Mouse (Mus musculus) CH12.LX (cell line): ENCODE measurements around the gene Nxn.

ENCODE experiments used
- CHD1 ChIP-seq: IDR thresholded peaks from 2 replicates; pipeline ENCODE4 v1.6.1; 2012; ENCODE audit warnings: low read depth, low read length, improper control_type of control experiment, inconsistent platforms
- CTCF ChIP-seq, 2 experiments: IDR thresholded peaks in 1 of 2; conservative IDR thresholded peaks in 1 of 2; 2 replicates each; pipeline ENCODE4 v1.5.1; 2011 to 2012; ENCODE audit warnings: low read depth in 2 of 2, low read length in 2 of 2, improper control_type of control experiment in 1 of 2, inconsistent platforms in 1 of 2, mild to moderate bottlenecking in 1 of 2, moderate library complexity in 1 of 2
- IRF4 ChIP-seq: IDR thresholded peaks from 2 replicates; pipeline ENCODE4 v1.6.1; 2014; ENCODE audit warnings: low read depth, mild to moderate bottlenecking, inconsistent platforms, low read length, improper control_type of control experiment
- MAZ ChIP-seq: IDR thresholded peaks from 2 replicates; pipeline ENCODE4 v1.6.1; 2012; ENCODE audit warnings: low read depth, mild to moderate bottlenecking, inconsistent platforms, low read length, improper control_type of control experiment, moderate library complexity
- MYC ChIP-seq: IDR thresholded peaks from 2 replicates; pipeline ENCODE4 v1.6.1; 2011; ENCODE audit warnings: low read depth, mild to moderate bottlenecking, improper control_type of control experiment, low read length
- NELFE ChIP-seq: IDR thresholded peaks from 2 replicates; pipeline ENCODE4 v1.6.1; 2011; ENCODE audit warnings: low read depth, low read length, improper control_type of control experiment
- NRF1 ChIP-seq: IDR thresholded peaks from 2 replicates; pipeline ENCODE4 v1.6.1; 2014; ENCODE audit warnings: low read depth, mild to moderate bottlenecking, inconsistent platforms, low read length, improper control_type of control experiment, moderate library complexity
- POLR2A ChIP-seq: IDR thresholded peaks from 2 replicates; pipeline ENCODE4 v1.6.1; 2011; ENCODE audit warnings: low read depth, mild to moderate bottlenecking, improper control_type of control experiment, low read length

- TF ChIP-seq IRF4 (no peak), CHD1 (no peak), MAZ (no peak), NELFE (no peak), NRF1 (no peak), CTCF (conservative IDR thresholded peaks at IDR 0.05 in 1 of 2, IDR thresholded peaks at IDR 0.05 in 1 of 2; ENCODE audit: low read depth in 2 of 2, low read length in 2 of 2) (no peak), MYC (no peak), POLR2A (no peak)
These were observed 14.6 kb downstream of the Nxn start for GRCm38 (mm10) chr11:76384307-76384706.
